Mouse (Mus musculus): ENCODE measurements at regions not wholly inside any gene's neighbourhood (a gene's known extent, or its start where the extent isn't known, plus 50 kb on each side); places are given as distances from the start of the nearest gene placed in this dataset.
A peak's percentile ranks its signal among the peaks of the same experiment; 100 is the strongest.

DNA sequence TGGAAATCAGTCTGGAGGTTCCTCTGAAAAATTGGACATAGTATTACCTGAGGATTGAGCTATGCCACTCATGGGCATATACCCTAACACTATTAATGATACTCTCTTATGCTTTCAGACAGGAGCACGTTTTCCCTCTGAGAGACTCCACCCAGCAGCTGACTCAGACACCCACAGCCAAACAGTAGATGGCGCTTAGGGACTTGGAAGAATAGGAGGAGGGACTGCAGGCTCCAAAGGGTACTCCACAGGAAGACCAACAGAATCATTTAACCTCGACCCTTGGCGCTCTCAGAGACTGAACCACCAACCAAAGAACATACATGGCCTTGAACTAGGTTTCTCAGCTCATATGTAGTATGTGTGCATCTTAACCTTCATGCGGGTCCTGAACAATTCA lies 216.0 kb upstream of the Fut9 start:
- H3K4me3 ChIP-seq (ENCODE audit: low read depth, low read length): no peak overlapping the region
- no peak overlapping the region for H3K9ac ChIP-seq
- 52% methylated on average over 5 of the region's 5 CpGs for WGBS
- no peak overlapping the region for H3K27ac ChIP-seq (ENCODE audit: low read depth, low read length)
- no peaks in the 10 kb centered on the region for H3K27me3 ChIP-seq (ENCODE audit: insufficient read depth, low read length)
- H3K36me3 ChIP-seq (ENCODE audit: insufficient read depth): no peaks in the 10 kb centered on the region
- H3K4me2 ChIP-seq (ENCODE audit: low read depth): no peak overlapping the region
- DNase-seq: no peak
- no peaks in the 10 kb centered on the region for H3K4me1 ChIP-seq (ENCODE audit: insufficient read depth)
- ATAC-seq: no peak
- TF ChIP-seq CTCF (IDR thresholded peaks at IDR 0.05; ENCODE audit: low read depth): no peak
- H3K9me3 ChIP-seq (ENCODE audit: low read length): no peaks in the 10 kb centered on the region

DNA sequence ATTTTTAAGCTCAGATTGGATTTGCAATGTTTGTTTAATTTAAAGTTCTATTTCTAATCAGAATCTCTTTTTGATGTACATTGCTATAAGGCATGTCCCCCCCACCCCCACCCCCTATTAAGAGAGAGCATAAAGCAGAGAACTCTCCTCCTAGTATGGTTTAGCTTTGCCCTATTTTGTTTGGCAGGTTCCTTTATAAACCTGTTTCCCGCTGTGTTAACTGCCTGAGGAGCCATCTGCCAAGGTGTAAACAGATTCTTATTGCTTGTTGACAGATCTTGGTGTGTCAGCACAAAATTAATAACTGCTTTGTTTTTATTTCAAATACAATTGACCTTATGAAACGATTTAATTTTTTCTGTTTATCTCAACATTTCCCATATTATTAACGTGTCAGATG lies 200.3 kb upstream of the Fut9 start:
- TF ChIP-seq CTCF (IDR thresholded peaks at IDR 0.05; ENCODE audit: low read depth): no peak
- ATAC-seq: no peak
- Histone ChIP-seq H3K9ac (no peak overlapping the region), H3K27ac (ENCODE audit: low read depth, low read length) (no peak overlapping the region), H3K4me2 (ENCODE audit: low read depth) (no peak overlapping the region), H3K4me3 (ENCODE audit: low read depth, low read length) (no peak overlapping the region), H3K27me3 (ENCODE audit: insufficient read depth, low read length) (no peaks in the 10 kb centered on the region), H3K36me3 (ENCODE audit: insufficient read depth) (no peaks in the 10 kb centered on the region), H3K4me1 (ENCODE audit: insufficient read depth) (no peaks in the 10 kb centered on the region), H3K9me3 (ENCODE audit: low read length) (no peaks in the 10 kb centered on the region)
- DNase-seq: peak; percentile 2
- WGBS: 65% methylated on average over 3 of the region's 3 CpGs

DNA sequence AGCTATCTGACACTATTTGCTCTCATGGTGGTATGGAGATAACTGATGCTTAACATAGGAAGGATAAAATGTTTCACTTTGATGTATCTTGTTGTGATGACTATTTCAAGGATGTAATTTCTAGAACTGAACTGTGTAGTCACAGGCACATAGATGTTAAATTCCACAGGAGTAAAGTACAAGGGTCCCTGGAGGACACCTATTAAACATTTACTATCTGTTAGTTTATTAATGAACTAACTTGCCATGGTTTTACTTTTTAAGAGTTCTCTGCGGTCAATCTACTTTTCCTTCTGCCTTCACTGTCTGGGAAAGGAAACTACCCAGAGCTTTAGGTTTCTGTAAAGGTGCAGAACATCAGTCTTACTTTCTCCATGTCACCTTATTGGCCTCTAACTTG lies 198.5 kb upstream of the Fut9 start:
- 98% methylated on average over 1 of the region's 1 CpGs for WGBS

DNA sequence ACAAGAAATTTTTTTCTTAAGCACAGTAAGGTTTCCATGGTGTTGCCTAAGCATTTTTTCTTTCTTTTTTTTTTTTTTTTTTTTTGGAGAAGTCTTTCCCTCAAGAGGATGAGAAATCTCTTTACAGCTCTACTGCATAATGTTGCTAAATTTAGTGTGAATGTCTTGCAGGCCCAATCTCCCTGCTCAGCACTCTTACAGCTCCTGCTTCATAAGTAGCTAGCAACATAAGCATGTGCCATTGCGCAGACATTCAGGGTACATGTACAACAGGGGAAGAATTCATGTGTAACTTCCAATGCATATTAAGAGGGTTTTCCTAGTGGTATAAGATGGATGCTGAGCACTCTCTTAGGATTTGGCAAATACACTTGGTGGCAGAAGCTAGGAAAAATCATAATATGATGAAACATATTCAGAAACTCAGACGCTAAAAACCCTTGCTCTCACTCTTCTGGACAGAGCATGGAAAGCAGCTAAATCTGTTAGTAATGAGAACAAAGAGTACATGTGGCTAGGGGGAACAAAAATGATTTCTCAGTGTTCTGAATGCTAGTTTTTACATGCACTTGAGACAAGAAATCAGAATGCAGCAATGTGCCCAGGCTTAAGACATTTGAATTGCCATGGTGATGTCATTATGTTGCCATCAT lies 155.8 kb upstream of the Fut9 start:
- peak; percentile 58 for DNase-seq
- peak; percentile 5; the same call in 1 of the 2 replicates for TF ChIP-seq CTCF (IDR thresholded peaks at IDR 0.05; ENCODE audit: low read depth)

More for the DNA sequence above, 198.5 kb upstream of the Fut9 start:
- Histone ChIP-seq H3K36me3 (ENCODE audit: insufficient read depth) (no peaks in the 10 kb centered on the region), H3K27ac (ENCODE audit: low read depth, low read length) (no peak overlapping the region), H3K27me3 (ENCODE audit: insufficient read depth, low read length) (no peaks in the 10 kb centered on the region), H3K9ac (no peak overlapping the region), H3K4me3 (ENCODE audit: low read depth, low read length) (no peak overlapping the region), H3K4me1 (ENCODE audit: insufficient read depth) (no peaks in the 10 kb centered on the region), H3K4me2 (ENCODE audit: low read depth) (no peak overlapping the region), H3K9me3 (ENCODE audit: low read length) (no peaks in the 10 kb centered on the region)
- DNase-seq (no peak), ATAC-seq (no peak)
- no peak for TF ChIP-seq CTCF (IDR thresholded peaks at IDR 0.05; ENCODE audit: low read depth)

DNA sequence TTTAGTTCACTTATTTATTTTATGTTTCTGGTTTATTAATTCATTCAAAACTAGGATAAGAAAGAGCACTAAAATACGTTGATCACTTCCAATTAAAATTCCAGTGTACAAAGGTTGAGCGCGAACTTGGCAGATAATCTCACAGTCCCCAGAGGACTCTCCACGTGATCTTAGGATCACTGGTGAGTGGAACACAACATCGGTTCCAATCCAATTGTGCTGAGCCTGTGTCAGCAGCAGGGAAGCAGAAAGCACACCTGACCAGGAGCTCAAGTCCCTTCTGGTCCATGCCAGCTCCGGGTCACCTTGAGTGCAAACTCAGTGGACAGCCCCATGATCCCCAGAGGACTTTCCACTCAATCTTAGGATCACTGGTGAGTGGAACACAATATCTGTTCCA lies 132.5 kb upstream of the Fut9 start:
- Histone ChIP-seq H3K27ac (ENCODE audit: low read depth, low read length) (no peak overlapping the region), H3K27me3 (ENCODE audit: insufficient read depth, low read length) (no peaks in the 10 kb centered on the region), H3K9me3 (ENCODE audit: low read length) (no peaks in the 10 kb centered on the region), H3K4me1 (ENCODE audit: insufficient read depth) (no peaks in the 10 kb centered on the region), H3K4me2 (ENCODE audit: low read depth) (no peak overlapping the region), H3K9ac (no peak overlapping the region), H3K4me3 (ENCODE audit: low read depth, low read length) (no peak overlapping the region), H3K36me3 (ENCODE audit: insufficient read depth) (no peaks in the 10 kb centered on the region)
- 77% methylated on average over 6 of the region's 6 CpGs for WGBS
- TF ChIP-seq CTCF (IDR thresholded peaks at IDR 0.05; ENCODE audit: low read depth): no peak
- ATAC-seq (no peak), DNase-seq (no peak)

More for the DNA sequence above, 155.8 kb upstream of the Fut9 start:
- no peaks in the 10 kb centered on the region for H3K4me1 ChIP-seq (ENCODE audit: insufficient read depth)
- no peak overlapping the region for H3K4me3 ChIP-seq (ENCODE audit: low read depth, low read length)
- H3K27me3 ChIP-seq (ENCODE audit: insufficient read depth, low read length): no peaks in the 10 kb centered on the region
- peak; percentile 95 for ATAC-seq
- H3K9me3 ChIP-seq (ENCODE audit: low read length): no peaks in the 10 kb centered on the region
- H3K36me3 ChIP-seq (ENCODE audit: insufficient read depth): no peaks in the 10 kb centered on the region
- H3K9ac ChIP-seq: no peak overlapping the region
- no peak overlapping the region for H3K4me2 ChIP-seq (ENCODE audit: low read depth)
- peak overlapping the region; percentile 36 for H3K27ac ChIP-seq (ENCODE audit: low read depth, low read length)
- WGBS: 59% methylated on average over 2 of the region's 2 CpGs

DNA sequence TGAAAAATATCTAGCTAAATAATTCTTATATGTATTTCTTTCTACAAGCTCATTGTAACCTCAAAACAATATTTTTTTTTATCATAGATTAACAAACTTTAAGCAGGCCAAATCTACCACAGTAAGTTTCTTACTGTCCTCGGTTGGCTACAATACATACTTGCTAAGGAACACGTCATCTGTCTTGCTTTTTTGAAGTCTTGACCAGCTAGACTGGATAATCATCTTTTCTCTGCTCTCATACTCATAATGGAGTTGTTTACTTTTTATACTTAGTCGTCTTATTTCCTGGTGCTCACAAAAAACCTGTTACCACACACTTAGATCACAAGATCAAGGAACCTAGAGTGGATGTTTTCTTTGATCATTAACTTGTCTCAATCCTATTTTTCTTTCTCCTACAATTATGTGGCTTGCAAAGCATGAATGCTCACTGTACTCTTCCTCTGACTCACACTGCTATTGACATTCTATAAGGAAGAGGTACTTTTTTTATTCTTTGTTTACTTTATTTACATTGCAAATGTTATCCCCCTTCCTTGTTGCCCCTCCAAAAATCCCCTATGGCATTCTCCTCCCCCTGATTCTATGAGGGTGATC lies 95.4 kb upstream of the Fut9 start:
- ATAC-seq (no peak), DNase-seq (no peak)
- Histone ChIP-seq H3K4me1 (ENCODE audit: insufficient read depth) (no peaks in the 10 kb centered on the region), H3K27me3 (ENCODE audit: insufficient read depth, low read length) (no peaks in the 10 kb centered on the region), H3K4me2 (ENCODE audit: low read depth) (no peak overlapping the region), H3K9me3 (ENCODE audit: low read length) (no peaks in the 10 kb centered on the region), H3K36me3 (ENCODE audit: insufficient read depth) (no peaks in the 10 kb centered on the region), H3K9ac (no peak overlapping the region), H3K27ac (ENCODE audit: low read depth, low read length) (no peak overlapping the region), H3K4me3 (ENCODE audit: low read depth, low read length) (no peak overlapping the region)
- no peak for TF ChIP-seq CTCF (IDR thresholded peaks at IDR 0.05; ENCODE audit: low read depth)
- WGBS: 72% methylated on average over 3 of the region's 3 CpGs

DNA sequence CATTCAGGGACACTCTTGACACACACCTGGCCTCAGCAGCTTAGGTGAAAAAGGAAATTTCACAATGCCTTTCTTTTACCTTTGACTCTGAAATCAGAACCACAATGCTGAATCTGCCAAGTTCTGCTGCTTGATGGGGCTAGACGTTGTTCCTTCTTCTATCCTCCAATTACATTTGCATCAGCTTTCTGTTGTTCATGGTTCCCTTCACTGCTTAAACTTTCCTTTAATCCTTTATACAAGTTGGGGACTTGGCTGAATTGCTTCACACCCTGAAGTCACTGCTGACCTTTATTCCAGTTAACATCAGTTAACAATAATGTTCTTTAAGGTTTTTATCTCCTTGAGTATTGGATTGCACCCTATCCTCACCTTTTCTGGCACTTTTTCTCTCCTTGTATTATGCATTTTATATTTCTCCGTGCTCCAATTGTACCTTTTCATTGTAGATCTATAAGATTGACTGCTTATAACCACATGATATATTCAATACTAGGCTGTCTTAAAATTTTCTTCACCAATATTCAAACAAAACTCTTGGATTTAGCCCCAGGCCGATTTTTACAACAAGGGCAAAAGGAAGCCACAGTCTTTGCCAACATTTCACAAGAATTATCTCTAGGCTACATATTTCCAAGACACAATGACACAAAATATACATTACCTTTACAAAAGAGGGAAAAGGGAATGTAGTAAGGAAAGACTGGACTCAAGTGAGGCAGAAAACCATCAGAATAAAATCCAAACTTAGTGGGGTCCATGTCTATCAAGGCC lies 92.0 kb upstream of the Fut9 start:
- no peak overlapping the region for H3K27ac ChIP-seq (ENCODE audit: low read depth, low read length)
- no peak for TF ChIP-seq CTCF (IDR thresholded peaks at IDR 0.05; ENCODE audit: low read depth)
- WGBS: 68% methylated on average over 3 of the region's 3 CpGs
- ATAC-seq: no peak
- H3K27me3 ChIP-seq (ENCODE audit: insufficient read depth, low read length): no peaks in the 10 kb centered on the region
- H3K9me3 ChIP-seq (ENCODE audit: low read length): no peaks in the 10 kb centered on the region
- H3K9ac ChIP-seq: no peak overlapping the region
- no peak for DNase-seq
- no peaks in the 10 kb centered on the region for H3K4me1 ChIP-seq (ENCODE audit: insufficient read depth)
- no peak overlapping the region for H3K4me3 ChIP-seq (ENCODE audit: low read depth, low read length)
- H3K4me2 ChIP-seq (ENCODE audit: low read depth): no peak overlapping the region
- H3K36me3 ChIP-seq (ENCODE audit: insufficient read depth): no peaks in the 10 kb centered on the region
